Mouse (Mus musculus): ENCODE results near the gene Fsd1. TPM values are rescaled to one million over a fixed set of nuclear protein-coding genes. Genes with fewer than 3 reads are reported as not detected.

The Fsd1 gene
- polyA plus RNA-seq, 1 experiment = 88.0 TPM

- H3K27me3 ChIP-seq (ENCODE audit: control insufficient read depth, insufficient read depth, low read length) = no peaks in the 10 kb centered on the region
- 20% methylated on average over 13 of the region's 13 CpGs for WGBS
- peaks cover 5% of the 10 kb centered on the region; the same call in 1 of the 2 replicates for H3K4me1 ChIP-seq (ENCODE audit: control insufficient read depth, insufficient read depth, low read length)
- TF ChIP-seq CTCF (IDR thresholded peaks at IDR 0.05; ENCODE audit: borderline replicate concordance, insufficient read depth, low read depth, low read length) = peak; percentile 85
- TF ChIP-seq POLR2A (IDR thresholded peaks at IDR 0.05; ENCODE audit: borderline replicate concordance, insufficient read depth, low read length) = 0 out of 2 replicates have a peak, but pooled peaks have one; percentile 12
- H3K27ac ChIP-seq (ENCODE audit: insufficient read depth, low read length) = no peak overlapping the region
- DNase-seq = peak; percentile 83 to 88
- no peak overlapping the region for H3K4me3 ChIP-seq (replicated peaks; ENCODE audit: insufficient read depth, low read depth, low read length)
These were observed 9.9 kb upstream of the Fsd1 start for GRCm38 (mm10) chr17:55976255-55976862.

GRCm38 (mm10) chr17:55977301-55977700, 9.0 kb upstream of the Fsd1 start:
- H3K27me3 ChIP-seq (ENCODE audit: control insufficient read depth, insufficient read depth, low read length) = no peaks in the 10 kb centered on the region
- H3K27ac ChIP-seq (ENCODE audit: insufficient read depth, low read length) = no peak overlapping the region
- no peak overlapping the region for H3K4me3 ChIP-seq (replicated peaks; ENCODE audit: insufficient read depth, low read depth, low read length)
- no peak for TF ChIP-seq POLR2A (IDR thresholded peaks at IDR 0.05; ENCODE audit: borderline replicate concordance, insufficient read depth, low read length)
- TF ChIP-seq CTCF (IDR thresholded peaks at IDR 0.05; ENCODE audit: borderline replicate concordance, insufficient read depth, low read depth, low read length) = no peak
- H3K4me1 ChIP-seq (ENCODE audit: control insufficient read depth, insufficient read depth, low read length) = no peaks in the 10 kb centered on the region; the same call in 1 of the 2 replicates
- 75% methylated on average over 3 of the region's 3 CpGs for WGBS
- no peak for DNase-seq

GRCm38 (mm10) chr17:55990278-55990898, 4.1 kb downstream of the Fsd1 start:
- no peaks in the 10 kb centered on the region for H3K27me3 ChIP-seq (ENCODE audit: control insufficient read depth, insufficient read depth, low read length)
- DNase-seq = no peak
- WGBS = 86% methylated on average over 8 of the region's 8 CpGs

GRCm38 (mm10) chr17:55996007-55996406, 9.7 kb downstream of the Fsd1 start:
- no peak for TF ChIP-seq CTCF (IDR thresholded peaks at IDR 0.05; ENCODE audit: borderline replicate concordance, insufficient read depth, low read depth, low read length)
- 40% methylated on average over 15 of the region's 15 CpGs for WGBS

More at GRCm38 (mm10) chr17:55990278-55990898, 4.1 kb downstream of the Fsd1 start:
- H3K27ac ChIP-seq (ENCODE audit: insufficient read depth, low read length) = no peak overlapping the region
- no peak overlapping the region for H3K4me3 ChIP-seq (replicated peaks; ENCODE audit: insufficient read depth, low read depth, low read length)
- TF ChIP-seq CTCF (IDR thresholded peaks at IDR 0.05; ENCODE audit: borderline replicate concordance, insufficient read depth, low read depth, low read length) (no peak), POLR2A (IDR thresholded peaks at IDR 0.05; ENCODE audit: borderline replicate concordance, insufficient read depth, low read length) (no peak)
- H3K4me1 ChIP-seq (ENCODE audit: control insufficient read depth, insufficient read depth, low read length) = no peaks in the 10 kb centered on the region; the same call in 1 of the 2 replicates

GRCm38 (mm10) chr17:55999794-56000499, 13.6 kb downstream of the Fsd1 start:
- no peak for TF ChIP-seq CTCF (IDR thresholded peaks at IDR 0.05; ENCODE audit: borderline replicate concordance, insufficient read depth, low read depth, low read length)
- TF ChIP-seq POLR2A (IDR thresholded peaks at IDR 0.05; ENCODE audit: borderline replicate concordance, insufficient read depth, low read length) = no peak
- Histone ChIP-seq H3K4me3 (replicated peaks; ENCODE audit: insufficient read depth, low read depth, low read length) (no peak overlapping the region), H3K4me1 (ENCODE audit: control insufficient read depth, insufficient read depth, low read length) (peaks cover 18% of the 10 kb centered on the region), H3K27me3 (ENCODE audit: control insufficient read depth, insufficient read depth, low read length) (no peaks in the 10 kb centered on the region), H3K27ac (ENCODE audit: insufficient read depth, low read length) (no peak overlapping the region)
- 25% methylated on average over 30 of the region's 30 CpGs for WGBS
- DNase-seq = no peak

More at GRCm38 (mm10) chr17:55996007-55996406, 9.7 kb downstream of the Fsd1 start:
- no peak overlapping the region for H3K27ac ChIP-seq (ENCODE audit: insufficient read depth, low read length)
- no peak overlapping the region for H3K4me3 ChIP-seq (replicated peaks; ENCODE audit: insufficient read depth, low read depth, low read length)
- peaks cover 8% of the 10 kb centered on the region for H3K4me1 ChIP-seq (ENCODE audit: control insufficient read depth, insufficient read depth, low read length)
- no peak for DNase-seq
- H3K27me3 ChIP-seq (ENCODE audit: control insufficient read depth, insufficient read depth, low read length) = no peaks in the 10 kb centered on the region

GRCm38 (mm10) chr17:56003000-56003399, 16.7 kb downstream of the Fsd1 start:
- H3K27me3 ChIP-seq (ENCODE audit: control insufficient read depth, insufficient read depth, low read length) = no peaks in the 10 kb centered on the region
- TF ChIP-seq POLR2A (IDR thresholded peaks at IDR 0.05; ENCODE audit: borderline replicate concordance, insufficient read depth, low read length) (no peak), CTCF (IDR thresholded peaks at IDR 0.05; ENCODE audit: borderline replicate concordance, insufficient read depth, low read depth, low read length) (no peak)
- no peak overlapping the region for H3K4me3 ChIP-seq (replicated peaks; ENCODE audit: insufficient read depth, low read depth, low read length)
- H3K27ac ChIP-seq (ENCODE audit: insufficient read depth, low read length) = peak overlapping the region; percentile 68
- H3K4me1 ChIP-seq (ENCODE audit: control insufficient read depth, insufficient read depth, low read length) = peaks cover 10% of the 10 kb centered on the region
- WGBS = 21% methylated on average over 3 of the region's 3 CpGs
- DNase-seq = peak; percentile 47 to 51

GRCm38 (mm10) chr17:56005415-56006061, 19.2 kb downstream of the Fsd1 start, which contains the start of the genes Stap2 and Mpnd:
Stap2 (minus strand) TSS chr17:56005584.
Mpnd (plus strand) TSS chr17:56005711.
- H3K4me3 ChIP-seq (replicated peaks; ENCODE audit: insufficient read depth, low read depth, low read length) = peak within 1 kb of the TSS; percentile 73
- H3K27me3 ChIP-seq (ENCODE audit: control insufficient read depth, insufficient read depth, low read length) = no peaks in the 10 kb centered on the region
- peaks cover 13% of the 10 kb centered on the region for H3K4me1 ChIP-seq (ENCODE audit: control insufficient read depth, insufficient read depth, low read length)
- WGBS = 21% methylated on average over 13 of the region's 13 CpGs
- DNase-seq = peak; percentile 65 to 81
- no peak for TF ChIP-seq CTCF (IDR thresholded peaks at IDR 0.05; ENCODE audit: borderline replicate concordance, insufficient read depth, low read depth, low read length)
- peak; percentile 40; the same call in 1 of the 2 replicates for TF ChIP-seq POLR2A (IDR thresholded peaks at IDR 0.05; ENCODE audit: borderline replicate concordance, insufficient read depth, low read length)
- peak within 1 kb of the TSS; percentile 71 for H3K27ac ChIP-seq (ENCODE audit: insufficient read depth, low read length)
